Mouse (Mus musculus) CH12.LX (cell line): ENCODE data around the gene Neurog1. TPM values are rescaled to one million over a fixed set of nuclear protein-coding genes. Genes with fewer than 3 reads are reported as not detected.

ENCODE experiments used
- DNase-seq: peaks from one replicate; pipeline ENCODE4 v3.0.0-alpha.2; 2013; ENCODE audit errors: extremely low read depth
- H3K27ac ChIP-seq: 2 replicates; pipeline ENCODE4 v1.5.1; 2012; ENCODE audit warnings: low read depth, mild to moderate bottlenecking, control low read depth, moderate library complexity; ENCODE audit not compliant: insufficient read depth
- H3K27me3 ChIP-seq: replicated peaks from 2 replicates; pipeline ENCODE3; 2012; ENCODE audit warnings: inconsistent platforms
- H3K36me3 ChIP-seq, 2 experiments: replicated peaks in 1 of 2; 2 replicates each; pipeline versions ENCODE3 to v1.6.1; 2012; ENCODE audit warnings: inconsistent platforms in 1 of 2, low read length in 1 of 2, mild to moderate bottlenecking in 1 of 2, mixed read lengths in 1 of 2, moderate library complexity in 1 of 2; ENCODE audit not compliant: control insufficient read depth in 1 of 2, insufficient read depth in 1 of 2
- H3K4me1 ChIP-seq, 2 experiments: 2 replicates each; pipeline ENCODE4 v1.6.1; 2012; ENCODE audit warnings: inconsistent platforms in 1 of 2, moderate library complexity in 1 of 2; ENCODE audit not compliant: insufficient read depth in 2 of 2, control insufficient read depth in 1 of 2
- H3K4me2 ChIP-seq: 2 replicates; pipeline ENCODE4 v1.6.1; 2012; ENCODE audit warnings: low read depth, mild to moderate bottlenecking, control low read depth; ENCODE audit not compliant: poor library complexity, insufficient read depth, severe bottlenecking
- H3K4me3 ChIP-seq, 3 experiments: fragments of 150-350 bp in 1 of 3; sonication (generic) in 1 of 3; replicated peaks in 1 of 3; 2 replicates each; pipeline versions ENCODE3 to v1.5.1; 2011 to 2012; ENCODE audit warnings: low read depth in 2 of 3, low read length in 2 of 3, mild to moderate bottlenecking in 2 of 3, moderate library complexity in 2 of 3, control low read depth in 1 of 3, improper control_type of control experiment in 1 of 3, inconsistent platforms in 1 of 3, mixed read lengths in 1 of 3; ENCODE audit not compliant: poor library complexity in 1 of 3
- H3K79me2 ChIP-seq: replicated peaks from 2 replicates; pipeline ENCODE4 v1.6.1; 2012; ENCODE audit warnings: mild to moderate bottlenecking, moderate library complexity; ENCODE audit not compliant: control insufficient read depth, poor library complexity, insufficient read depth, severe bottlenecking; ENCODE audit errors: extremely low read depth
- H3K9ac ChIP-seq: 2 replicates; pipeline ENCODE4 v1.6.1; 2012; ENCODE audit warnings: low read depth, mild to moderate bottlenecking, control low read depth, moderate library complexity; ENCODE audit not compliant: insufficient read depth
- H3K9me3 ChIP-seq: replicated peaks from 2 replicates; pipeline ENCODE3; 2012; ENCODE audit warnings: low read length, inconsistent platforms, mixed read lengths
- CHD1 ChIP-seq: IDR thresholded peaks from 2 replicates; pipeline ENCODE4 v1.6.1; 2012; ENCODE audit warnings: low read depth, low read length, improper control_type of control experiment, inconsistent platforms
- CTCF ChIP-seq, 2 experiments: IDR thresholded peaks in 1 of 2; conservative IDR thresholded peaks in 1 of 2; 2 replicates each; pipeline ENCODE4 v1.5.1; 2011 to 2012; ENCODE audit warnings: low read depth in 2 of 2, low read length in 2 of 2, improper control_type of control experiment in 1 of 2, inconsistent platforms in 1 of 2, mild to moderate bottlenecking in 1 of 2, moderate library complexity in 1 of 2
- E2F4 ChIP-seq: IDR thresholded peaks from 2 replicates; pipeline ENCODE4 v1.6.1; 2011; ENCODE audit warnings: low read depth, low read length, improper control_type of control experiment; ENCODE audit not compliant: insufficient replicate concordance
- MEF2A ChIP-seq: IDR thresholded peaks from 2 replicates; pipeline ENCODE4 v1.6.1; 2014; ENCODE audit warnings: low read depth, mild to moderate bottlenecking, inconsistent platforms, low read length, improper control_type of control experiment, borderline replicate concordance
- MXI1 ChIP-seq: IDR thresholded peaks from 2 replicates; pipeline ENCODE4 v1.6.1; 2011; ENCODE audit warnings: mild to moderate bottlenecking, low read depth, low read length, improper control_type of control experiment
- NRF1 ChIP-seq: IDR thresholded peaks from 2 replicates; pipeline ENCODE4 v1.6.1; 2014; ENCODE audit warnings: low read depth, mild to moderate bottlenecking, inconsistent platforms, low read length, improper control_type of control experiment, moderate library complexity
- PAX5 ChIP-seq: IDR thresholded peaks from 2 replicates; pipeline ENCODE4 v1.6.1; 2012; ENCODE audit warnings: low read length, inconsistent platforms, mixed read lengths
- RAD21 ChIP-seq: IDR thresholded peaks from 2 replicates; pipeline ENCODE4 v1.6.1; 2011; ENCODE audit warnings: low read depth, mild to moderate bottlenecking, low read length, improper control_type of control experiment, moderate library complexity
- SMC3 ChIP-seq: IDR thresholded peaks from 2 replicates; pipeline ENCODE4 v1.6.1; 2011; ENCODE audit warnings: low read depth, low read length, improper control_type of control experiment
- TCF12 ChIP-seq: IDR thresholded peaks from 2 replicates; pipeline ENCODE4 v1.6.1; 2014; ENCODE audit warnings: low read depth, mild to moderate bottlenecking, inconsistent platforms, low read length, improper control_type of control experiment
- UBTF ChIP-seq: IDR thresholded peaks from 2 replicates; pipeline ENCODE4 v1.6.1; 2012; ENCODE audit warnings: low read depth, mild to moderate bottlenecking, inconsistent platforms, low read length, improper control_type of control experiment, moderate library complexity
- USF1 ChIP-seq: IDR thresholded peaks from 2 replicates; pipeline ENCODE4 v1.6.1; 2014; ENCODE audit warnings: low read depth, mild to moderate bottlenecking, inconsistent platforms, low read length, improper control_type of control experiment
- USF2 ChIP-seq: conservative IDR thresholded peaks from 2 replicates; pipeline ENCODE4 v1.6.1; 2011; ENCODE audit warnings: low read depth, low read length, improper control_type of control experiment
- ZKSCAN1 ChIP-seq: IDR thresholded peaks from 2 replicates; pipeline ENCODE4 v1.6.1; 2012; ENCODE audit warnings: low read depth, inconsistent platforms, low read length, improper control_type of control experiment, borderline replicate concordance
- ZNF384 ChIP-seq: IDR thresholded peaks from 2 replicates; pipeline ENCODE4 v1.6.1; 2012; ENCODE audit warnings: low read depth, low read length, improper control_type of control experiment, inconsistent platforms
- dilution Hi-C: fragments of 300-500 bp; cut with MboI; formaldehyde crosslinking; loops from 2 replicates; pipeline ENCODE4 v1.14.3; 2020; ENCODE audit warnings: low sequenced_read_pairs; ENCODE audit not compliant: extremely low pct_unique_long_range_greater_than_20kb, extremely low pct_ligation_motif_present
- in situ Hi-C: fragments of 300-500 bp; cut with MboI; formaldehyde crosslinking; loops from 3 replicates; pipeline ENCODE4 v1.14.3; 2019; ENCODE audit warnings: low sequenced_read_pairs, low pct_ligation_motif_present, low pct_unique_long_range_greater_than_20kb, mixed read lengths
- polyA plus RNA-seq: library from polyadenylated mRNA; unstranded; fragments of >175 nt; gene quantifications from 2 replicates; pipeline ENCODE4 v1.2.1, GENCODE M21; 2012; ENCODE audit warnings: low read depth; ENCODE audit not compliant: insufficient read length
- total RNA-seq, 2 experiments: library from RNA; depleted of rRNA; stranded (reverse); fragments of 300-350 nt in 1 of 2; fragments of >200 nt in 1 of 2; gene quantifications; 2 replicates each; pipeline ENCODE4 v1.2.3; 2012 to 2014

Neurog1 gene
- total and polyA plus RNA-seq, 3 experiments = not detected

DNA sequence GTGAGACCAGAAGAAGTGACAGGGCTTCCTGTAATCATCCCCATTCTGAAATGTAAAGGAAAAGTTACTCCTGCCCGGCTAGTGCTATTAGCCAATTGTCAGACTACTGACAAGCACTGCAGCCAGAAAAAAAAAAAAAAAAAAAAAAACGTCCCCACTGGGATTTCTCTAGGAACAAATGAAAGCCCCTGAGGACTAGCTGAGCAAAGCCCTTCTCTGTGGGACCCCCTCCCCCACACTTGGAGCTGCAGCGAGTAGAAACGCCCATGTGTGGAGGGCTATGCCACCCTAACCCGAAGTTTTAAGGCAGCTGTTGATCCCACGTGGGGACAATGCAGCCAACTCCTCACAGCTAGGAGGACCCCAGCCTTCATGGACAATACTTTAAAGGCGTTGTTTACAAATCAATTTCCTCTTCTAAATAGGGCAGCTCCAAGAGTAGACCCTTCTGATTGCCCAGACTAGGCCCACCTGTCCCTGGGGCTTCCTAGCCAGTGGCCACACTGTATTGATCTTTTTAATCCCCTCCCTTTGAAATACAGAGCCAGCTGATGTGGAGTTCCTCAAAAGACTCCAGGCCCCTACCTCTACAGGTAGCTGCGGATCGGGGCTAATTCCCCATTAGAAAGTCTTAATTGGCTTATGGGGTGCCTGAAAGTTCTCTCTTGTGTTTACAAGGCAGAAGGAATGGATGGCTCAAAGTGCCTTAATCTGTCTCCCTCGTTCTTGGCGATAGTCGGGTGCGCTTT lies 2.2 kb downstream of the Neurog1 start:
- H3K36me3 ChIP-seq = no peaks in the 10 kb centered on the region
- H3K9ac ChIP-seq = no peak overlapping the region
- H3K79me2 ChIP-seq = no peaks in the 10 kb centered on the region
- TF ChIP-seq ZNF384 (peak; percentile 68), UBTF (no peak)
- TF ChIP-seq, all 38 proteins: peak for 1
- no peak for DNase-seq
- Histone ChIP-seq H3K9me3 (peaks cover 9% of the 10 kb centered on the region), H3K4me1 (peaks cover 9 to 10% of the 10 kb centered on the region in 2 experiments), H3K27me3 (peaks cover 88% of the 10 kb centered on the region), H3K27ac (no peak overlapping the region), H3K4me2 (no peak overlapping the region), H3K4me3 (no peak overlapping the region)
- dilution Hi-C loops (no loop called here), in situ Hi-C loops (loop anchor here (5.0 kb wide), 1 partner anchor 47 kb away; no protein-coding TSS in a partner anchor)

DNA sequence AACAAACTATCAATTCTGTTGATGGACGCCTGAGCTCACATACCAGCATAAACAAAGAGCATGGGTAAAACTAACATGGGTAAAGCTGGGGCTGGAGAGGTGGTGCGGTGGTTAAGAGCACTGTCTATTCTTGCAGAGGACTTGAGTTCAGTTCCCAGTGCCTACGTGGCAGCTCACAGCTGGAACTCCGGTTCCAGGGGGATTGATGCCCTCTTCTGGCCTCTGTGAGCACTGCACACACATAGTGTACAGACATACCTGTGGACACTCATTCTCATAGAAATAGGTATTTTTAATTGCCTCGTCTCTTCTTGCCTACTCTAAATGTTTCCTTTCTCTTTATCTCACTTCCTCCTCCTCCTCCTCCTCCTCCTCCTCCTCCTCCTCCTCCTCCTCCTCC lies 8.9 kb downstream of the Neurog1 start:
- no peak overlapping the region for H3K9ac ChIP-seq
- H3K27ac ChIP-seq = no peak overlapping the region
- no peaks in the 10 kb centered on the region for H3K36me3 ChIP-seq
- H3K4me2 ChIP-seq = no peak overlapping the region
- DNase-seq = no peak
- dilution Hi-C loops = no loop called here
- no peak overlapping the region for H3K4me3 ChIP-seq
- no peak for TF ChIP-seq TCF12
- peak in 1 of 2 experiments; percentile 43; a peak in 2 of 4 replicates for TF ChIP-seq CTCF (conservative IDR thresholded peaks at IDR 0.05 in 1 of 2, IDR thresholded peaks at IDR 0.05 in 1 of 2; ENCODE audit: low read depth in 2 of 2, low read length in 2 of 2)
- peak; percentile 28 for TF ChIP-seq SMC3
- peak; percentile 3 for TF ChIP-seq RAD21
- TF ChIP-seq, all 38 proteins: peak for 3
- in situ Hi-C loops = no loop called here
- Histone ChIP-seq H3K9me3 (peaks cover 11% of the 10 kb centered on the region), H3K79me2 (no peaks in the 10 kb centered on the region), H3K27me3 (peaks cover 25% of the 10 kb centered on the region), H3K4me1 (peaks cover 3 to 6% of the 10 kb centered on the region in 2 experiments; a peak in 1 of 4 replicates)

DNA sequence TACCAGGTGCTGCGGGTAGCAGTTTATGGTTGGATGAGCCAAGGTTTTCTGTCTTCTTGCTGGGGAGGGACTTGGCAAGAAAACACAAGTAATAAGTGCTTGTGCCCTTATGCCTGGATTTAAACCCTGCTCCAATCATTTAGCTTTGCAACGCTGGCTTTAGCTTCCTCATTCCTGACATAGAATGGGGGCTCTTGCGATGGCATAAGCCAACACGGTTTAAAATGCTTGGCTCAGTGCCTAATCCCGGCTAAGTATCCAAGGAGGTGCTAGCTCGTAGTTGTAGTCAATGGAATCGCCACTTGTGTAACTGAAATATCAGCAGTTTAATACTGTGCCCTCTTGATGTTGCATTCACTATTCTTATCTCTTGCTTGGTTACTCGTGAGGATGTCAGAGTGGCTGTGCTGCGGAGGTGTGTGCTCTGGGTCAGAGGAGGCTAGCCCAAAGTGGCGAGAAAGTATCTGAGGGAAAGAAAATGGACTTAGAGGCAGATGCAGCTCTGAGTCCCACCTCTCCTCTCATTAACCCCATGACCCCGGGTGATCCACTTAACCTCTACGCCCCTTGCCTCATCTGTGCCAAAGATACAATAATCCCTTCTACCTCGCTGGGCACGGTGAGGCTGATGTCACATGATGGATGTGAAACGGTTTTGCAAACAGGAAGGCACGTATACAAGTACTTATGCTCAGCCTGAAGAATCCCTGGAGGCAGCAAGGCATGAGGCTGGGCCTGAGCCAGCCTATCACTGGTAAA lies 11.8 kb downstream of the Neurog1 start:
- Histone ChIP-seq H3K4me3 (no peak overlapping the region), H3K4me2 (no peak overlapping the region), H3K4me1 (peaks cover 3 to 12% of the 10 kb centered on the region in 2 experiments; a peak in 2 of 4 replicates), H3K27me3 (no peaks in the 10 kb centered on the region), H3K27ac (no peak overlapping the region), H3K9me3 (peaks cover 11% of the 10 kb centered on the region), H3K79me2 (no peaks in the 10 kb centered on the region), H3K36me3 (no peaks in the 10 kb centered on the region), H3K9ac (no peak overlapping the region)
- dilution Hi-C loops (no loop called here), in situ Hi-C loops (no loop called here)
- DNase-seq = no peak
- TF ChIP-seq E2F4 (no peak), RAD21 (no peak), MXI1 (no peak), ZKSCAN1 (no peak), PAX5 (no peak), MEF2A (no peak), CHD1 (no peak), USF1 (no peak), ZNF384 (no peak), USF2 (no peak), NRF1 (no peak)
